Mouse (Mus musculus) kidney, adult 18-20 months (tissue): ENCODE data around the gene Gm15080.
"Not testable (repeated sequence)": the region's sequence is repeated elsewhere in the genome, so short reads cannot be mapped to it uniquely, and the experiment has no call there.

Source experiments
- DNase-seq: peaks from one replicate; pipeline ENCODE4 v3.0.0; 2021

The Gm15080 gene

GRCm38 (mm10) chrX:147992693-147993092 lies at the start of gene Gm15080:
Gm15080 (plus strand) TSS chrX:147992993.
- not testable (repeated sequence) for DNase-seq
